Mouse (Mus musculus) olfactory bulb, adult 2 months (tissue): ENCODE results near the gene Ssh1.

ENCODE experiments used
- CTCF ChIP-seq: fragments of 200-500 bp; IDR thresholded peaks from 2 replicates; pipeline ENCODE4 v1.5.1; 2012; ENCODE audit warnings: low read depth, mild to moderate bottlenecking, low read length, moderate library complexity; ENCODE audit not compliant: insufficient read depth
- POLR2A ChIP-seq: fragments of 200-500 bp; IDR thresholded peaks from 2 replicates; pipeline ENCODE4 v1.6.1; 2012; ENCODE audit warnings: mild to moderate bottlenecking, low read depth, low read length, moderate library complexity; ENCODE audit not compliant: insufficient read depth

DNA sequence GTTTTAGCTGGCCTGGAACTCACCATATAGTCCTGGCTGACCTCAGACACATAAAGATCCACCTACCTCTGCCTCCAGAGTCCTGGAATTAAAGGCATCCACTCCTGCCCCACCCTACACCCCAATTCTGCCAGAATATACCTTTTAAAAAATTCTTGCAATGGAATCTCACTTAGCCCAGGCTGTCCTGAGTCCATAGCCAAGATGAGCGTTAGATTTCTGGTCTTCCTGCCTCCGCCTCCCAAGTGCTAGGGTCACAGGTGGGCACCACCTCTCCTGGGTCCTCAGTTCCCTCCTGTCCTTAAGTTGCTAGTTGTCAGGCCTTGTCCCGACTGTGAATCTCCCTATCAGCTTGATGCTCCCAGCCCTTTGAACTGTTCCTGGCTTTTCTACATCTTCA lies 61.4 kb downstream of the Ssh1 start:
- no peak for TF ChIP-seq CTCF
- no peak for TF ChIP-seq POLR2A
